Mouse (Mus musculus) hindbrain, embryonic 12.5 days (tissue): ENCODE results near the gene Zfp746. TPM values are rescaled to one million over a fixed set of nuclear protein-coding genes. Genes with fewer than 3 reads are reported as not detected.
"Not testable (repeated sequence)": the region's sequence is repeated elsewhere in the genome, so short reads cannot be mapped to it uniquely, and the experiment has no call there.

Source experiments
- ATAC-seq: fragments of 200-750 bp; cut with Nextera tagmentation; 2 replicates; pipeline ENCODE4 v1.8.0; 2017; ENCODE audit warnings: moderate TSS enrichment; ENCODE audit not compliant: low FRiP score
- H3K27ac ChIP-seq: fragments of 300-500 bp; sonication (generic); 2 replicates; pipeline ENCODE4 v1.5.1; 2016; ENCODE audit warnings: mild to moderate bottlenecking
- H3K27me3 ChIP-seq: fragments of 300-500 bp; sonication (generic); 2 replicates; pipeline ENCODE4 v1.6.1; 2016; ENCODE audit warnings: mild to moderate bottlenecking
- H3K36me3 ChIP-seq: fragments of 300-500 bp; sonication (generic); 2 replicates; pipeline ENCODE4 v1.6.1; 2016; ENCODE audit warnings: mild to moderate bottlenecking
- H3K4me1 ChIP-seq: fragments of 300-500 bp; sonication (generic); 2 replicates; pipeline ENCODE4 v1.6.1; 2016
- H3K4me2 ChIP-seq: fragments of 300-500 bp; sonication (generic); replicated peaks from 2 replicates; pipeline ENCODE4 v1.6.1; 2016; ENCODE audit warnings: mild to moderate bottlenecking
- H3K4me3 ChIP-seq: fragments of 300-500 bp; sonication (generic); 2 replicates; pipeline ENCODE4 v1.5.1; 2016; ENCODE audit warnings: mild to moderate bottlenecking
- H3K9ac ChIP-seq: fragments of 300-500 bp; sonication (generic); 2 replicates; pipeline ENCODE4 v1.6.1; 2016; ENCODE audit warnings: mild to moderate bottlenecking, moderate library complexity
- H3K9me3 ChIP-seq: fragments of 300-500 bp; sonication (generic); replicated peaks from 2 replicates; pipeline ENCODE4 v1.6.1; 2016; ENCODE audit warnings: mild to moderate bottlenecking
- WGBS: fragments of 180-500 bp; shearing (Covaris S2); methylation state at CpG from one replicate; pipeline ENCODE4 v1.1.7; 2016; 5-methylcytosine and 5-hydroxymethylcytosine counted together
- polyA plus RNA-seq: library from polyadenylated mRNA; unstranded; fragments of >200 nt; fragmentation: Nextera tagmentation; extraction: Ambion mirVana; gene quantifications from 2 replicates; pipeline ENCODE4 v1.2.1, GENCODE M21; 2016

Gene Zfp746
- 30.1 and 30.3 TPM in 2 replicates for polyA plus RNA-seq

- Histone ChIP-seq H3K9me3 (no peaks in the 10 kb centered on the region), H3K4me1 (peaks cover 10% of the 10 kb centered on the region), H3K27ac (peak within 1 kb of the TSS; percentile 93), H3K36me3 (peaks cover 23% of the 10 kb centered on the region), H3K4me3 (peak within 1 kb of the TSS; percentile 98), H3K4me2 (peak within 1 kb of the TSS; percentile 71), H3K9ac (peak within 1 kb of the TSS; percentile 98), H3K27me3 (no peaks in the 10 kb centered on the region)
- under 1% methylated on average over 52 of the region's 53 CpGs for WGBS
- ATAC-seq = peak; percentile 91
Measured at GRCm38 (mm10) chr6:48086471-48086878, at the start of gene Zfp746. TSS of gene Zfp746 (minus strand) at chr6:48086593.

GRCm38 (mm10) chr6:48121092-48121491, 34.7 kb upstream of the Zfp746 start:
- not testable (repeated sequence) for H3K4me3 ChIP-seq, H3K27ac ChIP-seq, H3K4me2 ChIP-seq, H3K27me3 ChIP-seq, H3K9ac ChIP-seq, H3K4me1 ChIP-seq, H3K36me3 ChIP-seq, ATAC-seq, H3K9me3 ChIP-seq
- 76% methylated on average over 4 of the region's 4 CpGs for WGBS

- ATAC-seq = no peak
- Histone ChIP-seq H3K4me3 (no peak overlapping the region), H3K9me3 (peaks cover 8% of the 10 kb centered on the region; the same call in 1 of the 2 replicates), H3K9ac (no peak overlapping the region), H3K27me3 (no peaks in the 10 kb centered on the region), H3K36me3 (no peaks in the 10 kb centered on the region), H3K4me2 (no peak overlapping the region), H3K27ac (no peak overlapping the region), H3K4me1 (no peaks in the 10 kb centered on the region)
- WGBS = 82% methylated on average over 3 of the region's 3 CpGs
Measured at GRCm38 (mm10) chr6:48116036-48116435, 29.6 kb upstream of the Zfp746 start.

GRCm38 (mm10) chr6:48086957-48087715, 743 bp upstream of the Zfp746 start:
- H3K9ac ChIP-seq = no peak overlapping the region
- H3K27me3 ChIP-seq = no peaks in the 10 kb centered on the region
- no peak for ATAC-seq
- peaks cover 16% of the 10 kb centered on the region for H3K36me3 ChIP-seq
- WGBS = 39% methylated on average over 14 of the region's 14 CpGs
- H3K27ac ChIP-seq = no peak overlapping the region
- H3K4me1 ChIP-seq = peaks cover 10% of the 10 kb centered on the region
- no peaks in the 10 kb centered on the region for H3K9me3 ChIP-seq
- H3K4me3 ChIP-seq = peak overlapping the region; percentile 98
- peak overlapping the region; percentile 71 for H3K4me2 ChIP-seq

- Histone ChIP-seq H3K9me3 (no peaks in the 10 kb centered on the region), H3K27me3 (no peaks in the 10 kb centered on the region), H3K4me2 (peak overlapping the region; percentile 71), H3K27ac (peak overlapping the region; percentile 93), H3K4me3 (peak overlapping the region; percentile 98), H3K9ac (peak overlapping the region; percentile 98), H3K36me3 (peaks cover 30% of the 10 kb centered on the region), H3K4me1 (peaks cover 10% of the 10 kb centered on the region)
- 5% methylated on average over 42 of the region's 72 CpGs for whole genome bisulfite sequencing
- peak; percentile 93 for ATAC-seq
Measured at GRCm38 (mm10) chr6:48085521-48086404, 630 bp downstream of the Zfp746 start.

GRCm38 (mm10) chr6:48083733-48084191, 2.6 kb downstream of the Zfp746 start:
- no peak overlapping the region for H3K4me2 ChIP-seq
- H3K4me1 ChIP-seq = peaks cover 10% of the 10 kb centered on the region
- 93% methylated on average over 6 of the region's 6 CpGs for WGBS
- H3K4me3 ChIP-seq = no peak overlapping the region
- no peak overlapping the region for H3K9ac ChIP-seq
- no peak overlapping the region for H3K27ac ChIP-seq
- no peaks in the 10 kb centered on the region for H3K27me3 ChIP-seq
- peaks cover 49% of the 10 kb centered on the region for H3K36me3 ChIP-seq
- no peaks in the 10 kb centered on the region for H3K9me3 ChIP-seq
- ATAC-seq = no peak

- peaks cover 10% of the 10 kb centered on the region for H3K4me1 ChIP-seq
- H3K4me3 ChIP-seq = no peak overlapping the region
- no peak overlapping the region for H3K4me2 ChIP-seq
- WGBS = 97% methylated on average over 3 of the region's 3 CpGs
- no peaks in the 10 kb centered on the region for H3K27me3 ChIP-seq
- no peaks in the 10 kb centered on the region for H3K9me3 ChIP-seq
- ATAC-seq = no peak
- H3K9ac ChIP-seq = no peak overlapping the region
- no peak overlapping the region for H3K27ac ChIP-seq
- H3K36me3 ChIP-seq = peaks cover 62% of the 10 kb centered on the region
Measured at GRCm38 (mm10) chr6:48081952-48082351, 4.4 kb downstream of the Zfp746 start.

- Histone ChIP-seq H3K9ac (no peak overlapping the region), H3K4me3 (no peak overlapping the region), H3K4me1 (peaks cover 10% of the 10 kb centered on the region), H3K9me3 (no peaks in the 10 kb centered on the region), H3K27me3 (no peaks in the 10 kb centered on the region), H3K36me3 (peaks cover 67% of the 10 kb centered on the region), H3K27ac (no peak overlapping the region), H3K4me2 (no peak overlapping the region)
- WGBS = 93% methylated on average over 5 of the region's 5 CpGs
- ATAC-seq = no peak
Measured at GRCm38 (mm10) chr6:48081021-48081420, 5.4 kb downstream of the Zfp746 start.

- Histone ChIP-seq H3K9me3 (no peaks in the 10 kb centered on the region), H3K27ac (no peak overlapping the region), H3K9ac (no peak overlapping the region), H3K4me1 (no peaks in the 10 kb centered on the region), H3K36me3 (peaks cover 59% of the 10 kb centered on the region), H3K27me3 (no peaks in the 10 kb centered on the region), H3K4me3 (no peak overlapping the region), H3K4me2 (no peak overlapping the region)
- WGBS = 78% methylated on average over 5 of the region's 5 CpGs
- no peak for ATAC-seq
Measured at GRCm38 (mm10) chr6:48073316-48073715, 13.1 kb downstream of the Zfp746 start.

GRCm38 (mm10) chr6:48067492-48067891, 18.9 kb downstream of the Zfp746 start:
- no peak overlapping the region for H3K9ac ChIP-seq
- H3K9me3 ChIP-seq = no peaks in the 10 kb centered on the region
- no peaks in the 10 kb centered on the region for H3K27me3 ChIP-seq
- no peak for ATAC-seq
- H3K4me1 ChIP-seq = no peaks in the 10 kb centered on the region
- WGBS = 92% methylated on average over 3 of the region's 3 CpGs
- peaks cover 72% of the 10 kb centered on the region for H3K36me3 ChIP-seq
- H3K4me3 ChIP-seq = no peak overlapping the region
- no peak overlapping the region for H3K27ac ChIP-seq
- no peak overlapping the region for H3K4me2 ChIP-seq

GRCm38 (mm10) chr6:48065587-48066075, 20.8 kb downstream of the Zfp746 start:
- Histone ChIP-seq H3K27ac (no peak overlapping the region), H3K9ac (no peak overlapping the region), H3K9me3 (no peaks in the 10 kb centered on the region), H3K4me2 (no peak overlapping the region), H3K4me3 (no peak overlapping the region), H3K36me3 (peaks cover 79% of the 10 kb centered on the region), H3K4me1 (no peaks in the 10 kb centered on the region), H3K27me3 (no peaks in the 10 kb centered on the region)
- ATAC-seq = no peak
- WGBS = 97% methylated on average over 6 of the region's 6 CpGs

GRCm38 (mm10) chr6:48064451-48064850, 21.9 kb downstream of the Zfp746 start:
- no peak for ATAC-seq
- peaks cover 76% of the 10 kb centered on the region for H3K36me3 ChIP-seq

More at GRCm38 (mm10) chr6:48064451-48064850, 21.9 kb downstream of the Zfp746 start:
- WGBS = 92% methylated on average over 14 of the region's 14 CpGs
- no peak overlapping the region for H3K9ac ChIP-seq
- H3K27me3 ChIP-seq = no peaks in the 10 kb centered on the region
- H3K4me1 ChIP-seq = no peaks in the 10 kb centered on the region
- no peak overlapping the region for H3K4me3 ChIP-seq
- no peak overlapping the region for H3K4me2 ChIP-seq
- H3K9me3 ChIP-seq = no peaks in the 10 kb centered on the region
- H3K27ac ChIP-seq = no peak overlapping the region
